Mouse (Mus musculus) neural tube, embryonic 12.5 days (tissue): ENCODE measurements around the gene Olfr71. TPM values are rescaled to one million over a fixed set of nuclear protein-coding genes. Genes with fewer than 3 reads are reported as not detected.

Experiments used
- ATAC-seq: fragments of 200-750 bp; cut with Nextera tagmentation; 2 replicates; pipeline ENCODE4 v1.8.0; 2017; ENCODE audit warnings: low read depth, mild to moderate bottlenecking, moderate TSS enrichment, moderate library complexity; ENCODE audit not compliant: low FRiP score
- H3K27ac ChIP-seq: fragments of 300-500 bp; sonication (generic); 2 replicates; pipeline ENCODE4 v1.5.1; 2016
- H3K27me3 ChIP-seq: fragments of 300-500 bp; sonication (generic); replicated peaks from 2 replicates; pipeline ENCODE4 v1.6.1; 2016; ENCODE audit warnings: mild to moderate bottlenecking
- H3K36me3 ChIP-seq: fragments of 300-500 bp; sonication (generic); 2 replicates; pipeline ENCODE4 v1.6.1; 2016; ENCODE audit warnings: mild to moderate bottlenecking
- H3K4me1 ChIP-seq: fragments of 300-500 bp; sonication (generic); 2 replicates; pipeline ENCODE4 v1.6.1; 2016
- H3K4me2 ChIP-seq: fragments of 300-500 bp; sonication (generic); replicated peaks from 2 replicates; pipeline ENCODE4 v1.6.1; 2016; ENCODE audit warnings: mild to moderate bottlenecking
- H3K4me3 ChIP-seq: fragments of 300-500 bp; sonication (generic); 2 replicates; pipeline ENCODE4 v1.5.1; 2016
- H3K9ac ChIP-seq: fragments of 300-500 bp; sonication (generic); 2 replicates; pipeline ENCODE4 v1.6.1; 2016; ENCODE audit warnings: mild to moderate bottlenecking
- H3K9me3 ChIP-seq: fragments of 300-500 bp; sonication (generic); 2 replicates; pipeline ENCODE4 v1.6.1; 2016; ENCODE audit warnings: mild to moderate bottlenecking
- WGBS: fragments of 180-500 bp; shearing (Covaris S2); methylation state at CpG from one replicate; pipeline ENCODE4 v1.1.7; 2016; 5-methylcytosine and 5-hydroxymethylcytosine counted together
- polyA plus RNA-seq: library from polyadenylated mRNA; unstranded; fragments of >200 nt; fragmentation: Nextera tagmentation; extraction: Ambion mirVana; gene quantifications from 2 replicates; pipeline ENCODE4 v1.2.1, GENCODE M21; 2016

The Olfr71 gene
- polyA plus RNA-seq = not detected in 2 replicates

- ATAC-seq = no peak
- Histone ChIP-seq H3K4me2 (no peak within 1 kb of the TSS), H3K27me3 (0 out of 2 replicates have a peak, but pooled peaks cover 3% of the 10 kb centered on the region), H3K9ac (no peak within 1 kb of the TSS), H3K4me1 (0 out of 2 replicates have a peak, but pooled peaks cover 2% of the 10 kb centered on the region), H3K9me3 (no peaks in the 10 kb centered on the region), H3K4me3 (no peak within 1 kb of the TSS), H3K27ac (no peak within 1 kb of the TSS), H3K36me3 (no peaks in the 10 kb centered on the region)
- 84% methylated on average over 6 of the region's 6 CpGs for WGBS
Measured at GRCm38 (mm10) chr4:43709869-43710268, at the start of gene Olfr71. Gene Olfr71, minus strand, starts transcription at chr4:43710255.

- H3K36me3 ChIP-seq = no peaks in the 10 kb centered on the region
- no peaks in the 10 kb centered on the region for H3K9me3 ChIP-seq
- H3K4me3 ChIP-seq = no peak overlapping the region
- no peaks in the 10 kb centered on the region for H3K4me1 ChIP-seq
- ATAC-seq = no peak
- H3K9ac ChIP-seq = no peak overlapping the region
- H3K4me2 ChIP-seq = no peak overlapping the region
- H3K27ac ChIP-seq = no peak overlapping the region
- no peaks in the 10 kb centered on the region for H3K27me3 ChIP-seq
- 81% methylated on average over 6 of the region's 6 CpGs for WGBS
Measured at GRCm38 (mm10) chr4:43757213-43757612, 47.2 kb upstream of the Olfr71 start.

- Histone ChIP-seq H3K4me3 (no peak overlapping the region), H3K9me3 (no peaks in the 10 kb centered on the region), H3K36me3 (no peaks in the 10 kb centered on the region), H3K27ac (no peak overlapping the region), H3K4me1 (no peaks in the 10 kb centered on the region), H3K9ac (no peak overlapping the region), H3K4me2 (no peak overlapping the region), H3K27me3 (no peaks in the 10 kb centered on the region)
- no peak for ATAC-seq
- 16% methylated on average over 6 of the region's 6 CpGs for WGBS
Measured at GRCm38 (mm10) chr4:43745187-43745586, 35.1 kb upstream of the Olfr71 start.

- Histone ChIP-seq H3K4me1 (no peaks in the 10 kb centered on the region), H3K9me3 (no peaks in the 10 kb centered on the region), H3K4me3 (no peak overlapping the region), H3K36me3 (no peaks in the 10 kb centered on the region), H3K27me3 (no peaks in the 10 kb centered on the region), H3K27ac (no peak overlapping the region), H3K9ac (no peak overlapping the region), H3K4me2 (no peak overlapping the region)
- no peak for ATAC-seq
- WGBS = 59% methylated on average over 1 of the region's 1 CpGs
Measured at GRCm38 (mm10) chr4:43743099-43743498, 33.0 kb upstream of the Olfr71 start.

- Histone ChIP-seq H3K9me3 (no peaks in the 10 kb centered on the region), H3K27ac (no peak overlapping the region), H3K4me2 (no peak overlapping the region), H3K9ac (no peak overlapping the region), H3K27me3 (no peaks in the 10 kb centered on the region), H3K36me3 (no peaks in the 10 kb centered on the region), H3K4me3 (no peak overlapping the region), H3K4me1 (no peaks in the 10 kb centered on the region)
- no peak for ATAC-seq
- 34% methylated on average over 4 of the region's 4 CpGs for WGBS
Measured at GRCm38 (mm10) chr4:43742637-43743036, 32.6 kb upstream of the Olfr71 start.

GRCm38 (mm10) chr4:43741526-43741925 lies 31.5 kb upstream of the Olfr71 start:
- 64% methylated on average over 5 of the region's 5 CpGs for WGBS
- no peak overlapping the region for H3K4me3 ChIP-seq
- no peak overlapping the region for H3K9ac ChIP-seq
- H3K4me2 ChIP-seq = no peak overlapping the region
- H3K27ac ChIP-seq = no peak overlapping the region
- H3K27me3 ChIP-seq = no peaks in the 10 kb centered on the region
- H3K9me3 ChIP-seq = no peaks in the 10 kb centered on the region
- no peak for ATAC-seq
- no peaks in the 10 kb centered on the region for H3K36me3 ChIP-seq
- H3K4me1 ChIP-seq = no peaks in the 10 kb centered on the region

- Histone ChIP-seq H3K27me3 (no peaks in the 10 kb centered on the region), H3K9ac (no peak overlapping the region), H3K36me3 (no peaks in the 10 kb centered on the region), H3K4me2 (no peak overlapping the region), H3K4me1 (no peaks in the 10 kb centered on the region), H3K4me3 (no peak overlapping the region), H3K27ac (no peak overlapping the region), H3K9me3 (no peaks in the 10 kb centered on the region)
- ATAC-seq = no peak
- 83% methylated on average over 8 of the region's 8 CpGs for WGBS
Measured at GRCm38 (mm10) chr4:43738989-43739674, 29.1 kb upstream of the Olfr71 start.

GRCm38 (mm10) chr4:43737144-43737543 lies 27.1 kb upstream of the Olfr71 start:
- WGBS = 57% methylated on average over 6 of the region's 6 CpGs
- Histone ChIP-seq H3K4me2 (no peak overlapping the region), H3K36me3 (no peaks in the 10 kb centered on the region), H3K27me3 (no peaks in the 10 kb centered on the region), H3K27ac (no peak overlapping the region), H3K9me3 (no peaks in the 10 kb centered on the region), H3K4me3 (no peak overlapping the region), H3K9ac (no peak overlapping the region), H3K4me1 (no peaks in the 10 kb centered on the region)
- no peak for ATAC-seq

- Histone ChIP-seq H3K4me1 (no peaks in the 10 kb centered on the region), H3K9ac (no peak overlapping the region), H3K9me3 (no peaks in the 10 kb centered on the region), H3K27ac (no peak overlapping the region), H3K4me2 (no peak overlapping the region), H3K36me3 (no peaks in the 10 kb centered on the region), H3K4me3 (no peak overlapping the region), H3K27me3 (no peaks in the 10 kb centered on the region)
- 81% methylated on average over 5 of the region's 5 CpGs for WGBS
- ATAC-seq = no peak
Measured at GRCm38 (mm10) chr4:43733186-43733585, 23.1 kb upstream of the Olfr71 start.

GRCm38 (mm10) chr4:43732171-43732570 lies 22.1 kb upstream of the Olfr71 start:
- no peaks in the 10 kb centered on the region for H3K4me1 ChIP-seq
- H3K9me3 ChIP-seq = no peaks in the 10 kb centered on the region
- H3K4me3 ChIP-seq = no peak overlapping the region
- ATAC-seq = no peak
- H3K27ac ChIP-seq = no peak overlapping the region
- H3K27me3 ChIP-seq = no peaks in the 10 kb centered on the region
- WGBS = 56% methylated on average over 1 of the region's 1 CpGs
- H3K9ac ChIP-seq = no peak overlapping the region
- H3K4me2 ChIP-seq = no peak overlapping the region
- no peaks in the 10 kb centered on the region for H3K36me3 ChIP-seq

GRCm38 (mm10) chr4:43730750-43731297 lies 20.8 kb upstream of the Olfr71 start:
- Histone ChIP-seq H3K27me3 (no peaks in the 10 kb centered on the region), H3K4me3 (no peak overlapping the region), H3K9me3 (no peaks in the 10 kb centered on the region), H3K27ac (no peak overlapping the region), H3K9ac (no peak overlapping the region), H3K4me2 (no peak overlapping the region), H3K4me1 (no peaks in the 10 kb centered on the region), H3K36me3 (no peaks in the 10 kb centered on the region)
- WGBS = 76% methylated on average over 21 of the region's 21 CpGs
- ATAC-seq = no peak

- 71% methylated on average over 14 of the region's 14 CpGs for WGBS
- Histone ChIP-seq H3K9ac (no peak within 1 kb of the TSS), H3K4me3 (no peak within 1 kb of the TSS), H3K36me3 (no peaks in the 10 kb centered on the region), H3K4me1 (no peaks in the 10 kb centered on the region), H3K27me3 (no peaks in the 10 kb centered on the region), H3K27ac (no peak within 1 kb of the TSS), H3K9me3 (no peaks in the 10 kb centered on the region), H3K4me2 (no peak within 1 kb of the TSS)
- no peak for ATAC-seq
Measured at GRCm38 (mm10) chr4:43729794-43730550, 19.9 kb upstream of the Olfr71 start, which contains the start of gene Spaar. Gene Spaar, plus strand, starts transcription at chr4:43730034.
